Mouse (Mus musculus) brain, embryonic 14.5 days (tissue): Measurements from ENCODE around the gene Tagln2. TPM values are rescaled to one million over a fixed set of nuclear protein-coding genes. Genes with fewer than 3 reads are reported as not detected.
A peak's percentile ranks its signal among the peaks of the same experiment; 100 is the strongest.

Source experiments
- DNase-seq: peaks from one replicate; pipeline ENCODE4 v3.0.0-alpha.2; 2011; ENCODE audit warnings: low read depth
- CTCF ChIP-seq: fragments of 200-500 bp; IDR thresholded peaks from 2 replicates; pipeline ENCODE4 v1.5.1; 2012; ENCODE audit warnings: inconsistent platforms, mild to moderate bottlenecking, moderate library complexity, borderline replicate concordance; ENCODE audit not compliant: insufficient read depth, insufficient read length; ENCODE audit errors: extremely low read depth
- POLR2A ChIP-seq: fragments of 200-500 bp; IDR thresholded peaks from 2 replicates; pipeline ENCODE4 v1.6.1; 2012; ENCODE audit warnings: mild to moderate bottlenecking, inconsistent platforms, borderline replicate concordance; ENCODE audit not compliant: poor library complexity, insufficient read depth, insufficient read length, severe bottlenecking; ENCODE audit errors: extremely low read depth
- polyA plus RNA-seq: library from polyadenylated mRNA; depleted of rRNA; stranded (reverse); fragments of >200 nt; gene quantifications from 2 replicates; pipeline ENCODE4 v1.2.3, GENCODE M21; 2012

Tagln2 gene
- polyA plus RNA-seq, 1 experiment: 44.7 TPM

- DNase-seq: no peak
- TF ChIP-seq CTCF (no peak), POLR2A (no peak)
These were observed 26.7 kb downstream of the Tagln2 start for GRCm38 (mm10) chr1:172526380-172527081.

DNA sequence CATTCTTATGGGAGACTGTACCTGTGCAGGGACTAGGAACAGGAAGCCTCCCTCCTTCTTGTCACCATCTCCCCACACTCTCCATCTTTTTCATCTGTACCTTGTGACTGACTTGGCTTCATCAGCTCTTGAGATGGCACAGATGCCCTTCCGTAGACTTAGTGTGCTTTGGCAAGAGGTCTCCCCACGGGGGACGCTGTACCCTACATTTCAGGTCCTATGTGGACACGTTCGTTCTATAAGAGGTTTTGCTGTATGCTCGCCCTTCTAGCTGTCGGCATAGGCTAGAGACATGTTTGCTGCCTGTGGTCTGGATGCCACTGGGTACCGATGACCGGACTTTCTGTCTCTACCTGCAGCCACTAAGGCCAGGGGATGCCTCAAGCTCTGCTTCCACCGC is 27.6 kb downstream of the Tagln2 start:
- TF ChIP-seq POLR2A (no peak), CTCF (no peak)
- no peak for DNase-seq

DNA sequence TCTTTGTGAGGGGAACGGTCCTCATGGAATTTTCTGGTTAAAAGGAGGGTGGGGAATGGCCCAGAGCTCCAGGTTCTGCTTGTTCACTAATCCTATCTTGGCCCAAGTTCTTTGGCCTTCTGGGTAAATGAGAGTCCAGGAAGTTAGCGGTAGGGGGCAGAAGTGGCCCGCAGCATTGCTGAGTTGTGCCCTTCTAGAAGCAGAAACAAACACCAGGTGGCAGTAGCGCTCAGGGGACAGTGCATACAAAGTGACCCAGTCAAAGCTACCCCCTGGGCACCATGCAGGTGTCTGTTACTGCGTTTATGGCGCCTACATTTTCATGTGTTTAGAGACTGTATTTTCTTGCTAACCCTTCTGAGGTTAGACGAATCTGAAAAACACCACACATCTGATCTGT is 28.9 kb downstream of the Tagln2 start:
- TF ChIP-seq POLR2A: no peak
- peak; percentile 94 for TF ChIP-seq CTCF
- peak; percentile 92 for DNase-seq

GRCm38 (mm10) chr1:172530544-172531220 is 30.8 kb downstream of the Tagln2 start:
- no peak for TF ChIP-seq CTCF
- no peak for TF ChIP-seq POLR2A
- peak; percentile 54 for DNase-seq

GRCm38 (mm10) chr1:172532551-172532950 is 32.7 kb downstream of the Tagln2 start:
- peak; percentile 76 for DNase-seq
- no peak for TF ChIP-seq POLR2A
- TF ChIP-seq CTCF: no peak

DNA sequence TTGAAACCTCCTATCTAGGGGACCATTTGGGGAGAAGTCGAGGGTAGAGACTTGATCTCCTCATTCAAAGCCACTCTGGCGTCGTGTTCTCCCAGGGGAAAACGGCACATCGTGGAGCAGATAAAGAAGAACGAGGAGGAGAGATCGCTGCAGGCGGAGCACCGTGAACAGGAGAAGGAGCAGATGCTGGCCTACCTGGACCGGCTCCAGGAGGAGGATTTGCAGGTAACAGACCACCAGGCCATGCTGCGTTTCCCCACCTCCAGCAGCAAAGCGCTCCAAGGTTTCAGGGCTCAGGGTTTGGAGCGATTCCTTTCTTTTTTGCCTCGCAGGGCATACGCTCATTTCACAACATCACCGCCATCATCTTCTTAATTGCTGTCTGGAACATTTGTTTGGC is 35.3 kb downstream of the Tagln2 start:
- DNase-seq: no peak
- TF ChIP-seq POLR2A (no peak), CTCF (no peak)

GRCm38 (mm10) chr1:172539827-172540226 is 40.0 kb downstream of the Tagln2 start:
- peak; percentile 55 for DNase-seq
- no peak for TF ChIP-seq POLR2A
- no peak for TF ChIP-seq CTCF

GRCm38 (mm10) chr1:172540283-172540820 is 40.5 kb downstream of the Tagln2 start:
- no peak for TF ChIP-seq CTCF
- no peak for TF ChIP-seq POLR2A
- peak; percentile 44 for DNase-seq

GRCm38 (mm10) chr1:172546062-172546461 is 46.2 kb downstream of the Tagln2 start:
- no peak for TF ChIP-seq POLR2A
- no peak for TF ChIP-seq CTCF
- DNase-seq: no peak

DNA sequence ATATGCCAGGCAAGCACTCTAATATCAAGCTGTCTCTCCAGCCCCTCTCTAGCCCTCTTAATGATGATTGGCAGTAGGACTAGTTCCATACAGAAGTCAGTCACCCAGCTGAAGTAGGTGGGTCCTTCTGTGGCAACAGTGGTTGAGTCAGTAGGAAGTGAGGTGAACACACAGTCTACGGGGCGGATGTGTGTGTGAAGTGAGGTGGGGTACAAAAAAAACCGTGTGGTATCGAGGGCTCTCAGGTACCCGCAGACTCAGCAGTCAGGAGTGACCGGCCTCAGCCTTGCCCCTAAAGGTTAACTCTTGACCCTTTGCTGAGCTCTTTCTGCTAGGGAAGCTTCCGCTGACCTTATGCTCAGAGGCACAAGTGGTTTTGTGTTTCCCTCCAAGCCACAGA is 48.7 kb downstream of the Tagln2 start:
- DNase-seq: no peak
- TF ChIP-seq POLR2A (no peak), CTCF (no peak)

DNA sequence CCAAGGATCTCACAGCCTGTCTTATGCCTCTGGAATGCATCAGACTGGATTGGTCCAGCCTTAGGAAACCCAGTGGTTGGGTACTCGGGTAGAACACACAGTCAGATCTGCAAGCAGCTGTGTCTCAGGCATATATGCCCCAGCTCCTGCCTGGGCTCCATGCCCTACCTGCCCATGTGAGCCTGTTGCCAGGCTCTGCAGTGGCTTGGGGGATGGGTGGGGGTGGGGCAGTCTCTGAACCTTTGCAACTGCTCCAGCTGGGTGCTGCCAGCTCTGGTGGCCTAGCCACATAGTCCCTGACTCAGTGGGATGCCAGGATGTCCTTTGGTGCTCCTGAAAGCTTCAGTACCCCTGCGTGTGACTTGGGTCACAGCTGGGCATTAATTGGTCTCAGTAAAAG is 49.5 kb downstream of the Tagln2 start:
- TF ChIP-seq POLR2A (no peak), CTCF (no peak)
- DNase-seq: no peak

GRCm38 (mm10) chr1:172549717-172550116 is 49.9 kb downstream of the Tagln2 start:
- no peak for TF ChIP-seq CTCF
- TF ChIP-seq POLR2A: no peak

GRCm38 (mm10) chr1:172550551-172550951 is 50.7 kb downstream of the Tagln2 start:
- TF ChIP-seq CTCF (no peak), POLR2A (no peak)
- DNase-seq: peak; percentile 91

More at GRCm38 (mm10) chr1:172549717-172550116, 49.9 kb downstream of the Tagln2 start:
- no peak for DNase-seq
